Mouse (Mus musculus) urinary bladder, postnatal 14 days (tissue): ENCODE measurements around the gene Zfp523.
A peak's percentile ranks its signal among the peaks of the same experiment; 100 is the strongest.
"Not testable (repeated sequence)": the region's sequence is repeated elsewhere in the genome, so short reads cannot be mapped to it uniquely, and the experiment has no call there.

ENCODE experiments used
- DNase-seq: peaks from one replicate; pipeline ENCODE4 v3.0.0; 2021; ENCODE audit warnings: low spot score

Zfp523 gene

DNA sequence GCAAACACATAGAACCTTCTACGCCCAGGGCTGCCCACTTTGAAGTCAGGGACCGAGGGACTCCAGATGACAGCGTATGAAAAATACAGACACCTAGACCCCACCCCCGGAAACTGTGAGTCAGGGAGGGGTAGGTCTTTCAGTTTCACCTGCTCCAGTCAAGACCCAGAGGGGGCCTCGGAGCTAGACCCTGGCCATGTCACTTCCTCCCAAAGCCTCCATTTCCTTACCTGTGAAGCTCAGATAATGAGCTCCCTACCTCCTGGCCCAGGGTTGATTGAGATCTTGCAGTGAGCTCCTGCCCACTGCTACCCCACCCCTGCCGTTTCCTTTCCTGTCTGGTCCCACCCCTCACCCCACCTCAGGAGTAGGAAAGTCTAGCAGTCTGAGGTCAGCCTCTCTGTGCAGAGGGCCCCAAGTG is 35.0 kb downstream of the Zfp523 start:
- no peak for DNase-seq

DNA sequence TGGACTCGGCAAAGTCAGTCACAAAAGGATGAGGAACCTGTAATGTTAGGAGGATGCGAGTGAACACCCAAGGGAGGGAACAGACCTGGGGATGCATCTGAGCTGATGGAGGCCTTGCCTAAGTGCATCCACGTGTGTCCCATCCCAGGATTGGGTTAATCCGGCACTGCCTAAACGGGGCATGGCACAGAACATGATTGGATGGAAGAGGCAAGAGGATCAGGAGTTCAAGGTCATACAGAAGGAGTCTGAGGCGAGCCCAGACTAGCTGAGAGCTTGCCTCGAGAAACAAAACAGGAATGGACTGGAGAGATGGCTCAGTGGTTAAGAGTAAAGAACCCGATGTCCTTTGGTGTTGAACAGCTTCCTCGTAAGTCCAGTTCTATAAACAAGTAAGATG is 35.5 kb downstream of the Zfp523 start:
- DNase-seq, result no peak

DNA sequence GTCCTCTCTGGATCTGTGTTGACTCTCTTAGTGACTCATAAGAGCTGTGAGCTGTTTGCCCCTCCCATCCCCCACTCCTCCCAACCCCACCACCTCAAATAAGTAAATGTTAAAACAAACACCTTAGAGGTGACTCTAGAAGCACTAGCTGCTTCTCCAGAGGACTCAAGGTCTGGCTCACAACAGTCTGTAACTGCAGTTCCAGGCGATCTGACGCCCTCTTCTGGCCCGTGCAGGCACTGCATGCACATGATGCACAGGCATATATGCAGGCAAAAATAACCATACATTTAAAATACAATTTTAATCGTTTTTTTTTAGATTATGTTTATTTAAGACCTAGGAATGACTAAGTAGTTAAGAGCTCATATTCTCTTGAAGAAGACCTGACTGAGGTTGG is 36.3 kb downstream of the Zfp523 start:
- no peak for DNase-seq

DNA sequence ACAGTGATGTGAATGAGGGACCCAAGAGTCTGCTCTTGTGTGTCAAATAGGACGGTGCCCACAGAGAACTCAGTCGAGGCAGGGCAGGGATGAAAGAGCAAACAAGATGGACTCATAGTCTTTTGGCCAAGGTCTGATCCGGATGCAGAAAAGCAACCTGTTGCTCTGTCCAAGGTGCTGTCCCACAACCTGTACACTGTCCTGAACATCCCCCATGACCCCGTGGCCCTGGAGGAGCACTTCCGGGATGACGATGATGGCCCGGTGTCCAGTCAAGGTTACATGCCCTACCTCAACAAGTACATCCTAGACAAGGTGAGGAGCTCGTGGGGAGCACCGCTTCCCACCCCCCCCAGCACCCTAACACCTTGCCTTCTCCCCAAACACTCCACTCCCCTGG is 39.9 kb downstream of the Zfp523 start:
- no peak for DNase-seq

DNA sequence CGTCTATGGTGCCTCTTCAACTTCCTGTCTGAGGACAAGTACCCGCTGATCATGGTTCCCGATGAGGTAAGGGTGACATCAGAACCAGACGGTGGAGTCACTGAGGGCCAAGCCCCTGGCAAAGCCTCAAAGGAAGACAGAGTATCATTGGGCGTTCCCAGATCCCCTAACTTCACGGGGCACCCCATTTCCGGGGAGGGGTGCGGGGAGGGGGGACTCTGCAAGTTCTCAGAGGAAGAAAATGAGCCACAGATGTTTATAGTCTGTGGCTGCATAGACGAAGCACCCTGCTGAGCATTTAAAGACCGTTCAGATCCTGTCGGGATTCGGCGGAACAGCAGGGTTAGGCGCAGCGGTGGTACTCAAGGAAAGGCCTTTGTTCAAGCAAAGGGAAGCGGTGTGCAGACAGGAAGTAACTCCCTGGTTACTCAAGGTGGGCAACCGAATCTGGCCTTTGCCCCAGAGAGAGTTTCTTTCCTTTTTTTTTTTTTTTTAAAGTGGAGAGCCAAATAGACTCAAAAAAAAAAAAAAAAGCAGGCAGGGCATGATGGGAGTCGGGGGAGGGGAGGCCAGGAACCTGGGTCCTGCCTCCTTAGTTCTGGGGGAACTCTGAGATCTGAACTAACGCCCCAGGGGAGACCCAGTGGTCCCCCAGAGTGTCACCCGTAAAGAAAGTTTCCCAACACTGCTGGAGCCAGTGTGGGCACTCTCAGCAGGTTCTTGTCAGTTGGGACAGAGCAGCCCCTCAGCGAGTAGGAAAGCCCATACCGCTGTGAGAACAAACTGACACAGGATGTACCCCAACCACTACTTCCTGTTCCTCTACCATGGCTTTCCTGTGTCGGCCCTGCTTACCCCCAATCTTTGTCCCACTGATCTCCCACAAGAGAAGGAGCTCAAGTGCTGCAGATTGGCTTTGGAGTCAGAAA is 41.1 kb downstream of the Zfp523 start:
- DNase-seq, result no peak

DNA sequence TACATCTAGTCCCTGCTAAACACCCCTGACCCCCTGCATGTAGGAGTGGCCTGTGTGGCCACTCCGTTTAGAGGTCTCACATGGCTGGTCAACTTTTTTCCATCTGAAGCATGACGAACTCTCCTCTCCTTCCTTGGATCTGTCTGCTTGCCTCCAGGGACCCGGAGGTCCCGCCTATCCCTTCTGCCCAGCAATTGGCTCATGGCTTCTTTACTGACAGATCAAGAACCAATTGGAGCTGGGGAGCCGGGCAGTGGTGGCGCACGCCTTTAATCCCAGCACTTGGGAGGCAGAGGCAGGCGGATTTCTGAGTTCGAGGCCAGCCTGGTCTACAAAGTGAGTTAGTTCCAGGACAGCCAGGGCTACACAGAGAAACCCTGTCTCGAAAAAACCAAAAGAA is 45.5 kb downstream of the Zfp523 start:
- DNase-seq, result not testable (repeated sequence)

DNA sequence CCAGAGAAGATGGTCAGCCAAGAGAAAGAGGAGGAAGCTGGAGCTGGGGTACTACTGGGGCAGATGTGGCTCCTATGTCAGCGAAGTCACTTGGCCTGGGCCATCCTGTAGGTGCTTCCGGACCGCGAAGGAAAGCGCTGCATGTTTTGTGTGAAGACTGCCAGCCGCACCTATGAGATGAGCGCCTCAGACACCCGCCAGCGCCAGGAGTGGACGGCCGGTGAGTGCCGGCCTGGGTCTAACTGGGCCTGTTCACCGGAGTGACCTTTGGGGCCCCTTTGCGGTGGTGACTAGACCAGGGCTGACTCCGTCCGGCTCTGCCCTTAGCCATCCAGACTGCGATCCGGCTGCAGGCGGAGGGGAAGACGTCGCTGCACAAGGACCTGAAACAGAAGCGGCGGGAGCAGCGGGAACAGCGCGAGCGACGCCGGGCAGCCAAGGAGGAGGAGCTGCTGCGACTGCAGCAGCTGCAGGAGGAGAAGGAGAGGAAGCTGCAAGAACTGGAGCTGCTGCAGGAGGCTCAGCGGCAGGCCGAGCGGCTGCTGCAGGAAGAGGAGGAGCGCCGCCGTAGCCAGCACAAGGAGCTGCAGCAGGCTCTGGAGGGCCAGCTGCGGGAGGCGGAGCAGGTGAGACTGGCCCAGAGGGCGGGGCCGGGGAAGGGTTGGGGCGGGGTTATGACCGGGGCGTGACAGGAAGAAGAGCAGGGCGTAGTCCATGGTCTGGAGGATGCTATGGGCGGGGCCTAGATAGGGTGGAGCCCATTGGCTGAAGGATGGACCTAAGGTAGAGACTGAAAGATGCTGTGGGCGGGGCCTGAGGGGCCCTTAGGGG is 46.8 kb downstream of the Zfp523 start:
- DNase-seq, result peak; percentile 96

DNA sequence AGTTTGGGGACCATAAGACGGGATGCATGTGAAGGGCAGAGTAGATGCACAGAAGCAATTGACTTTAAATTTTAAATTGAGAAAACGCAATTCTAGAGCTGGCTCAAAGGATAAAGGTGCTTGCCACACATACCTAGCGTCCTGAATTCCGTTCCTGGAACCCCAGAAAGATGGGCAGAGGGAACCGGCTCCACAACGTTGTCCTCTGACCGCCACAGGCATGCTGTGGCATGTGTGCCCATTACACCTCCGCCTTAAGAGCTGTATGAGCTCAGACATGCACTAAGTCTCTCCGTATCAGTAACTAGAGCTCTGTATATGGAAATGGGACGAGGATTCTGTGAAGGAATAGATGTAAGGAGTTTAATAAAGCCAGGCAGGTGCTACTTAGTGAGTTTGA is 47.7 kb downstream of the Zfp523 start:
- DNase-seq, result peak; percentile 73

DNA sequence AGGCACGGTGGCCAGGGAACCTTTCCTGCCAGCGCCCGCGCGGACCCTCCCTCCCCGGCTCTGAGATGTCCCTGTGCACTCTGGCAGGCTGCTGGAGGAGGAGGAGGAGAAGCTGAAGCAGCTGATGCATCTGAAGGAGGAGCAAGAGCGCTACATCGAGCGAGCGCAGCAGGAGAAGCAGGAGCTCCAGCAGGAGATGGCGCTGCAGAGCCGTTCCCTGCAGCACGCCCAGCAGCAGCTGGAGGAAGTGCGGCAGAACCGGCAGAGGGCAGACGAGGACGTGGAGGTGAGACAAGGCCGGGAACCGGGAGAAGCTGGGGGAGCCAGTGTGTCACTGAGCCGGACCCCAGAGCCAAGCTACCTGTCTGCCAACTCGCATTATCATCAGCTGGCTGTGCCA is 49.1 kb downstream of the Zfp523 start:
- DNase-seq, result peak; percentile 94

DNA sequence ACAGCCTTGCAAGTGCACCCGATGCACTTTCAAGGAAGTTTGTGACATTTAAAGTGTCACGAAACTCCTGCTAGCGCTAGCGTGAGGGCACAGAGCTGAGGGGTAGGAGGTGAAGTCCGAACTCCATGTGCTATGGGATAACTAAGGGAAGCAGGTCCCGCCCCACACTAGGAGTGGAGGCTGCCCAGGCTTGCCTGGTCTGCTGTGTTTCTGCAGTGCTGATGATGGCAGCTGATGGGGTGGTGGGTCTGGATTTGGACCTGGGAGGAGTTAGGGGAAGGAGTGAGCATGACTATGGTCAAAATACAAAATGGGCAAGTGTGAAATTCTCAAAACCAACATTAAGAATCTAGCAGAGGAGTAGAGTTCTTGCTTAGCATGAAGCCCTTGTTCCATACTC is 53.6 kb downstream of the Zfp523 start:
- DNase-seq, result no peak

DNA sequence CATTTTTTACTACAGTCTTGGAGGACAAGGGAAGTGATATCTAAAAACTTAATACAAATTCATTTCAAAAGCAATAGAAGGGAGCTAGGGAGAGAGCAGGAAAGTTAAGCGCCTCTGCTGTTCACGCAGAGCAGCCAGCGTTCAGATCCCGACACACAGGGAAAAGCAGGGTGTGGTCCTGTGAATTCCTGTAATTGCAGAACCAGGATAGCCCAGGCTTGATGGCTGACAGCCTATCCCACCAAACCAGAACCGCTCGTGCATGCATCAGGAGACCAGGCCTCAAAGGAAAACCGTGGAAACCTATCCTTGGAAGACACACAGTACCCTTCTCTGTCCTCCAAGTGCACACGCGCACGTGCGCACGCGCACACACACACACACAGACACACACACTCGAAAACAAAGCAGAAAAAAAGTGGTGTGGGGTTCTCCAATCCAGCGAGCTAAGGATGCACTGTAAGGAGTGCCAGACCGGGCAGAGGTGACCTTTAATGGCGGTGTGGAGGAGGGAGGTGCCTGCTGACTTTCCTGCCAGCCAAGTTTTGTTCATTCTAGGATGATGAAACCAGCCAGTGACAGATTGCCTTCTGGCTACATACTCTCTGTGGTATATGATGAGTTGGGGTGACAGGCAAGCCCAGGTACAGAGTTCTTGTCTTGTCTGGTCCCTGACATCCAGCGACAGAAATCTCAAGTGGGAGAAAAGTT is 54.3 kb downstream of the Zfp523 start:
- DNase-seq, result no peak

DNA sequence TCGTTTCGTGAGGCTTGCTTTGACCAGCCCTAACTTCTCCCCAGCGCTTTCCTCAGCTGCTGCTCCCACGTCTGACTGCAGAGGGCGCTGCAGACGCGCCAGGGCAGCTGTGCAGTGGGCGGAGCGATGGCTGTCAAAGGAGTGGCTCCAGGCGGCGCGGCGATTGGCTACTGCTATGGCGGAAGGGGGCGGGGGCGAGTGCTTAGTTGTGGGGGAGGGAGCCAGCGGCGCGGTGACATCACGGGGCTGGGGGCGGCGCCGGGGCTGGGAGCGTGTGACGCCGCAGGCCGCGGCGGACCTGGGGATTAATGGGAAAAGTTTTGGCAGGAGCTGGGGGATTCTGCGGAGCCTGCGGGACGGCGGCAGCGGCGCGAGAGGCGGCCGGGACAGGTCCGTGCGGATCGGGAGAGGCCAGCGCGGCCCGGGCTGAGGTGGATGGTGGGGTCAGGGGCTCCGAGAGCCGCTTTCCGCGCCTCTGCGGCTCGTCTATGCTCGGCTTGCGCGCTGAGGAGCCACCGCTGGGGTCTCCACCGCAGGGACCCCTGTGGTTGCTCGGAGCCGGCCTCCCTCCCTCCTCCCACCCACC is 55.6 kb downstream of the Zfp523 start, which contains the start of gene Ppard:
Gene Ppard (plus strand): TSS at position 226 of the 586 bp plus-strand sequence.
- DNase-seq, result peak; percentile 99

DNA sequence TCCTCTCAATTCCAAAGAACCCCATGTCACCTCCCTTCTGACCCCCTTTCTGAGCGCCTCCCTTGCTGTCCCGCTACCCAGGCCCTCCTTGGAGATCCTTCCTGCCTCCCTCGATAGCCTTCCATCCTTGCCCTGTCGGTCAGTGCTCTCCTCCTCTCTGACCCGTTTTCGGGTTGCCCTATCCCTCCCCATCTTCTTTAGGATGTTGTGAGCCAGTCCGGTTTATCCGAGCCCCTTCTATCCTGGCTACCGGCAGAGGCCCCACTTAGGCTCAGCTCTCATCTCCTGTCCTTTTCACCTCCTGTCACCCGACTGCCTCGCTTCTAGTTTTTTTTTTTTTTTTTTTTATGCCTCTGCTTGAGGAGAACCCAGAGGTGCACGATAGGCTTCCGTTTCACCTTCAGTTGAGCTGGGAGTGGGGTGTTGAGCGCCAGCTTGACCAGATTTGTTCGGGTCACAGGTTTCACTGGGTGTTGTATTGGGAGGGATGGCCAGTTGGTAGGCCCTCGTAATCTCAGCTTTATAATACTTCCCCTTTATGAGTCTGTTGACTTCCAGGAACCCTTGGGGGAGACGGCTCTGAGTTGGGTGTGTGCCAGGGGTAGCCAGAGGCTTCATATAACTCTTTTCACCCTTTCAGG is 56.3 kb downstream of the Zfp523 start:
- DNase-seq, result peak; percentile 53

DNA sequence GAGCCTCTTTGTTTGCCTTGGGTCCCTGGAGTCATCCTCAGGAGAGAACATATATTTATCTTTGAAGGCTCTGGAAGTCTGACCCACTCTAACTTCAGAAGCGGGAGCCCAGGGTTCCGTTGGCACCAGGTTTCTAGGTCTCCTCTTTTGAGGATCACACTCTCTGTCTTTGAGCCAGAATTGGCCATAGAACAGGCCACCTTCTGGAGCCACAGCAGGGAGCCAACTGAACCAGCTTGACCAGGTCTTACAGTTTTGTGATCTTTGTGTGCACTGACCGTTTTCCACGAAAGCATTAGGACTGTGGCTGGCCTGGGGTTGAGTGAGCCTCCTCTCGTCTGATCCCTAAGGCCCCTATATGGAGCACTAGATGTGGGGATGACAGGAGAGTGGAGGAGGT is 57.7 kb downstream of the Zfp523 start:
- no peak for DNase-seq

DNA sequence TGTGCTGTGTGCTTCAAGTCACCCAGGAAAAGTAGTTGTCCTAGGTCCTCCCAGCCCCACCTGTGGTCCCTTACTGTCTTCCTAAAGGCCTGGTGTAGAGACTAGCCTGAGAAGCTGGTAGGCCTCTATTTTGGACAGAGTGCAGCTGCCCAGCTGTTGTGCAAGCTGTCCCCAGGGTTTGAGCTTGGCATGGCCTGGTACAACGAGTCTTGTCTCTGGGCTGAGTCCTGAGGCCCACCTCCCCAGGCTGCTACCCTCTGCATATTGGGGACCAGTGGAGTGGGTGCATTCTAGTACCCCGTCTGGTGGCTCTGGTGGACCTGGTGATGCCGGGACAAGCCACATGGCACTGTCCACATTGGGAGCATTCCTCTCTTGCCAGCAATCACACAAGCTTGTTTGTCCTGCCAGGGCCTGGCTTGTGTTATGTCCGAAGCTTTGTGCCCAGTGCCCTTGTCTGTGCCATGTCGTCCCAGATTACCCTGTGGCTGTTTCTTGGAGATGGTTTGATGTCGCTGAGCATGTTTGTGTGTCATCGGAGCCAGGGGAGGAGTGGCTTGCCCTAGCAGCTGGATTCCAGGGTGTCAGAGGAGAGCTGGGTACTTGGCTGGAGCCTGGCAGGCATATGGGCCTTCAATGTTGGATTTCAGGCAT is 59.2 kb downstream of the Zfp523 start:
- DNase-seq, result no peak

DNA sequence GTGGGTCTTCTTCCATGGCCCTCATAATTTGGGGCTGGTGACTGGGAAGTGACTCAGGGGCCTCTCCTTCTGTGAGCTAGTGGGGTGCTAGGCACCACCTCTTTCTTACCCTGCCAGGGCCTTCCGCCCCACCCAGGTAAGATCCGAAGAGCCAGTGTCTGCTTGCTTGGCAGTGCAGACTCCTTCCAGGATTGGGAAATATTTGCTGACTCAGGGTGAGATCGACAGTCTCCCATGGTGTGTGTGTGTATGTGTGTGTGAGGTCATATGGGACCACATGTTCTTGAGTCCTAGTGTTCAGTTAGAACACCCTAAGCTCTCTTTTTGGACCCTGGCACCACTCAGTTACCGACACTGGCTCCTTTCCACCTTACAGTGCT is 59.7 kb downstream of the Zfp523 start:
- no peak for DNase-seq

DNA sequence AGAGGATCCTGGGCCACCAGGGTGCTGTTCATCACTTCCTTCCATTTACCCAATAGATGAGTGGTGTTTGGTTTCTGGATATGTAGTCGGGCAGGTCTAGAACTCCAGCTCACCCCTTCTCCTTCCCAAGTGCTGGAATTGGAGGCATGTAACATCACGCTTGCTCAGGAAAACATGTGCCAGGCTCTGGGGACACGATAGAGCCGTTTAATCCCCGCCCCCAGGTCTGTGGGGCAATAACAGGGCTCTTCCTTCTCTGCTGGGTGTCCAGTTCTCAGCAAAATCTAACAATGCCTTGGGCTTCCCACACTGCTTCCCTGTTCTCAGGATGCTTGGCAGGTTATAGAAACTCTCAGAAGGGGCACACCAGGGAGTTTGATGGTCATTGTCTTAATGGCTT is 60.4 kb downstream of the Zfp523 start:
- no peak for DNase-seq

DNA sequence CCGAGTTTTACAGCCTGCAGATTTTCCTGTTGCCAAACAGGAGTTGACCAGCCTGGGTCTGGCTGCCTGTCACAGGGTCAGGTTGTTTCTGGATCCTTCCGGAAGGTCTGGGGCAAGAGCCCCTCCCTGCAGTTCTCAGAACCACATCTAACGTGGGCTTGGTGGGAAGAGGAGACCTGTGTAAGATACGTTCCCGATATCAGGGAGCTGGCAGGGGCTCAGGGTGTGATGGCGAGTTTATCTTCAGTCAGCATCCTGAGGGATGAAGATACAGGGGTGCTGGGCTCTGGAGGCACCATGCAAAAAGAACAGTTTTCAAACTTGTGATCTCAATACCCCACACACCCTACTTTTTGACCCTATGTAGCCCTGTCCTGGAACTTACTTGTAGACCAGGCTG is 60.9 kb downstream of the Zfp523 start:
- no peak for DNase-seq

DNA sequence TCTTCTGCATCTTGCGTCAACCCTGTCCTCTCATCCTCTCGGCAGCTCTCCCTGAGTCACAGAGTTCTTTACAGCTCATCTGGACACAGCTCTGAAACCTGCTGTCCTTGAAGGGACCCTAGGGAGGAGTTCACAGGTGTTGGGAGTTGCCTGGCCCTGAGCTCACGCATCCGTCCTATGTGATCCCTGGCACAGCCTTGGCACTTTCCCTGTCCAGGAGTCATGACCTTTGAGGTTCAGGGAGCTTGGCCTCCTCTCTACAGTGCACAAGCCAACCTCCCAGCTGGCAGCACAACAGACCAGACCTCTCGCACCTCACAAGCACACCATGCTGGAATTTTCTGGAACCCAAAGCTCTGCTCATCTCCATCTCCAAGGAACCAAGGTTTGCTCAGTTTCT is 63.9 kb downstream of the Zfp523 start:
- DNase-seq, result no peak

DNA sequence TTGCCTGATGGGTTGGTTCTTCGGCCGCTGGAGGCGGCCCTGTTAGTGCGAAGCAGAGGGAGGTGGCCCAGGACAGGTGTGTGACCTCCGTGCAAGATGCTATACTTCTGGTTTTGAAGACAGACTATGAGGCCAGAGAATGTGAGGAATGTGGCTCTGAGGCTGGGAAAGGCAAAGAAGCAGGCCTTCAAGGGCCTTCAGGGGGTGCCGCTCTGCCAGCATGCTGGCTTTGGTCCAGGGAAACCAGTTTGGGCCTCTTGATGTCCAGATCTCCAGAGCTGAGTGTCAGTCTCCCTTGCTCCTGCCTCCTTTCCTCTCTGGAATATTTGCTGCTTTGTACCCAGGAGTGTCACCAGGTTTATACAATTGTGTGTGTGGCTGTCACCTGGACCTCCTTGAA is 65.4 kb downstream of the Zfp523 start:
- DNase-seq, result no peak

DNA sequence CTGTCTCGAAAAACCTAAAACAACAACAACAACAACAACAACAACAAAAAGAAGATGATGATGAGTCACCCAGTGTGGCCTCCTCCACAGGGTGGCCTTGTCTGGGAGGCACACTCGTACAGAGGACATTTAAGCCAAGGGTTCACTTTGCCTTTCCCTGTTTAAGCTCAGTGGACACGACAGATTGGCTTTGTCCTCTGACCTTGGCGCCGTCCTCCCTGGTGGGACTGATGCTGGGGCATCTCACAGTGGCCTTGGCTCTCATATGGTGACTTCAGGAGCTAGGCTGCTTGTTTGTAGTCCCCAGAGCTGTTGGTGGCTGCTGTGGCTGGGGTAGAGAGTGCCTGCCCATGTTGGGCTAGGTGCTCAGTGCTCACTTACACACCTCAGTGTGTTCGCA is 67.3 kb downstream of the Zfp523 start:
- no peak for DNase-seq
